Mouse (Mus musculus): ENCODE data around the gene Idh1. TPM values are rescaled to one million over a fixed set of nuclear protein-coding genes. Genes with fewer than 3 reads are reported as not detected.
"Not testable (repeated sequence)": the region's sequence is repeated elsewhere in the genome, so short reads cannot be mapped to it uniquely, and the experiment has no call there.

The Idh1 gene
- 465 and 481 TPM in 2 replicates for polyA plus RNA-seq (2015; fragmentation: Nextera tagmentation; extraction: Ambion mirVana)

DNA sequence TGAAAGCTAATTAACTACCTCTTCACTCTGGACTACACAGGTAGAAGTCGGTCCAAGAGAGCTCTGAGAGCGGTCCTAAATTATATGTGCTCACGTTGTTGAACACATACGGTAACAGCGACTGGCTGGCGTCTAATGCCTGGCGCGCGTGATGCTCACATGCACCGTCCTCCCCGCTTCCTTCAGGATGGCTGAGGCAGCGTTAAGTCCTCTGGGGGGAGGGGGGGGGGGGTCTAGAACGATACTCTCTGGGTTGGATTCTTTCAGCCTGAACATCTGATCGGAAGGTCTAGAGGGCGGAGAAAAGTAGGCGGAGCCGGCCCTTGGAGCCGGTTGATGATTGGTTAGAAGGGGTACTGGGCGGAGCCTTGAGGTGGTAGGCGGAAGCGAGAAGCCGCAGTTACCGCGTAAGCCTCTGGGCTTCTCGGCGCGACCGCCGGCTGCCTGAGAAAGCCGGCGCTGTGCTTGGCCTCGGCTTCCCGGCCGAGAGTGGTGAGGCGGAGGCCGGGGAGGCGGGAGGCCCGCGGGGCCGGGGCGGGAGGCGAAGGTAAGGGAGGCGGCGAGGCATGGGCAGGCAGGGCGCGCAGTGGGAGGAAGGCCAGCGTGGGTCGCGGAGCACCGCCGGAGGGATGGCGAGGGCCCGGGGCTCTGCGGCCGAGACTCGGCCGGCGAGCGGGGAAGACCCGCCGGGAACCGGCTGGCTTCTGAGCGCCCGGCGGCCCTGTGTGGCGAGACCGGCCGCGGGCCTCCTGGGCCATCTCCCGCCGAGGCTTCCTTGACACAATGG is at the start of gene Idh1, which contains the start of gene Pikfyve:
TSS of gene Idh1 (minus strand) at position 214 of the 787 bp plus-strand sequence.
TSS of gene Pikfyve (plus strand) at position 397 of the 787 bp plus-strand sequence.
- H3K4me2 ChIP-seq, result peak within 1 kb of the TSS; percentile 78
- no peaks in the 10 kb centered on the region for H3K9me3 ChIP-seq
- H3K9ac ChIP-seq, result peak within 1 kb of the TSS; percentile 82
- peak within 1 kb of the TSS; percentile 87 for H3K4me3 ChIP-seq
- no peaks in the 10 kb centered on the region for H3K27me3 ChIP-seq
- peaks cover 23% of the 10 kb centered on the region for H3K4me1 ChIP-seq (replicated peaks)
- no peaks in the 10 kb centered on the region for H3K36me3 ChIP-seq
- peak; percentile 100 for ATAC-seq (ENCODE audit: low FRiP score, low read depth)
- peak within 1 kb of the TSS; percentile 88 for H3K27ac ChIP-seq (replicated peaks)
- WGBS, result 3% methylated on average over 64 of the region's 71 CpGs

DNA sequence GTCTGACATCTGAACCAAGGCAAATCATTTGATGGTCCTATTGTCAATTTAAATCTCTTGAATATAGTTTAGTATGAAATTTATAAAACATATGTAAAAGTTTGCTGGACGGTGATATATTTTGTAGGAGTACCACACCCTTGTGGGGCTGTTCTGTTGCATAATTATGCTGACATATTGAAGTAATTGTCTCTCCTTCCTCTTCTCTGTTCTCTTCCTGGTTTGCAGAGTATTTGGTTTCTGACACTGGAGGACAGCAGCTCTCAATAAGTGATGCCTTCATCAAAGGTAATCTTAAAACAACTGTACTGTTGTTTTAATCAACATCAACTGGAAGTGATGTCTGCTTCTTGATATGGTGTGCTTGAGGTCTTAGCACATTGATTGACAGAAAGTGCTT is 44.3 kb upstream of the Idh1 start:
- WGBS, result 85% methylated on average over 1 of the region's 1 CpGs
- no peak overlapping the region for H3K9ac ChIP-seq
- no peak for ATAC-seq (ENCODE audit: low FRiP score, low read depth)
- H3K4me3 ChIP-seq, result no peak overlapping the region
- H3K36me3 ChIP-seq, result peaks cover 14% of the 10 kb centered on the region
- no peaks in the 10 kb centered on the region for H3K4me1 ChIP-seq (replicated peaks)
- no peaks in the 10 kb centered on the region for H3K9me3 ChIP-seq
- no peak overlapping the region for H3K4me2 ChIP-seq
- H3K27me3 ChIP-seq, result no peaks in the 10 kb centered on the region
- no peak overlapping the region for H3K27ac ChIP-seq (replicated peaks)

GRCm38 (mm10) chr1:65229768-65230167 is 43.5 kb upstream of the Idh1 start:
- not testable (repeated sequence) for ATAC-seq (ENCODE audit: low FRiP score, low read depth); H3K9me3 ChIP-seq; H3K4me1 ChIP-seq (replicated peaks); H3K36me3 ChIP-seq; H3K9ac ChIP-seq; H3K27ac ChIP-seq (replicated peaks); H3K4me3 ChIP-seq; H3K4me2 ChIP-seq; H3K27me3 ChIP-seq
- 94% methylated on average over 3 of the region's 3 CpGs for WGBS

- no peak overlapping the region for H3K27ac ChIP-seq (replicated peaks)
- WGBS, result 93% methylated on average over 2 of the region's 2 CpGs
- H3K9me3 ChIP-seq, result no peaks in the 10 kb centered on the region
- no peak for ATAC-seq (ENCODE audit: low FRiP score, low read depth)
- H3K4me3 ChIP-seq, result no peak overlapping the region
- H3K36me3 ChIP-seq, result peaks cover 17% of the 10 kb centered on the region
- H3K27me3 ChIP-seq, result no peaks in the 10 kb centered on the region
- H3K4me2 ChIP-seq, result no peak overlapping the region
- no peaks in the 10 kb centered on the region for H3K4me1 ChIP-seq (replicated peaks)
- H3K9ac ChIP-seq, result no peak overlapping the region
These were observed 41.4 kb upstream of the Idh1 start for GRCm38 (mm10) chr1:65227681-65228080.

DNA sequence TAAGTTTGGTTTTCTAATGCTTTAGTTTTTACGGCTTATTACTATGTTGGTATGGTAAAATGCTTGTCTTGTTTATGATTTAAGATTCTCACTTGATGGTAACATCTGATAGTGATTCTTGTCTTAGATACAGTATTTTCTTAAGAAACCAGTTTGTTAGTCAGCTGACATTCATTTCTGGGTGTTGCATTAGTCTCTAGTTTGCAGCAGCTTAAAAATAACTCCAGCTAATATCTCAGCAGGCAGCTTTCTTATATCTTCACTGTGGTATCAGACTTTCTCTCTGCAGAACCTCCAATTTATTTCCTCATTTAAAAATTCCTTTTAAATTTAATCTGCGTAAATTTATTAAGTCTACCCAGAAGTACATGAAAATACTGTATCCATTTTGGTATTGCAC is 37.4 kb upstream of the Idh1 start:
- WGBS, result 100% methylated on average over 2 of the region's 2 CpGs
- H3K9me3 ChIP-seq, result no peaks in the 10 kb centered on the region
- H3K4me2 ChIP-seq, result no peak overlapping the region
- no peak overlapping the region for H3K9ac ChIP-seq
- H3K4me1 ChIP-seq (replicated peaks), result no peaks in the 10 kb centered on the region
- no peaks in the 10 kb centered on the region for H3K27me3 ChIP-seq
- H3K36me3 ChIP-seq, result peaks cover 34% of the 10 kb centered on the region
- no peak overlapping the region for H3K27ac ChIP-seq (replicated peaks)
- no peak overlapping the region for H3K4me3 ChIP-seq
- ATAC-seq (ENCODE audit: low FRiP score, low read depth), result no peak

- no peak for ATAC-seq (ENCODE audit: low FRiP score, low read depth)
- H3K4me1 ChIP-seq (replicated peaks), result no peaks in the 10 kb centered on the region
- no peaks in the 10 kb centered on the region for H3K27me3 ChIP-seq
- no peaks in the 10 kb centered on the region for H3K9me3 ChIP-seq
- no peak overlapping the region for H3K27ac ChIP-seq (replicated peaks)
- H3K4me2 ChIP-seq, result no peak overlapping the region
- H3K36me3 ChIP-seq, result peaks cover 26% of the 10 kb centered on the region
- WGBS, result 98% methylated on average over 1 of the region's 1 CpGs
- no peak overlapping the region for H3K9ac ChIP-seq
- H3K4me3 ChIP-seq, result no peak overlapping the region
These were observed 31.7 kb upstream of the Idh1 start for GRCm38 (mm10) chr1:65217972-65218371.

- H3K27me3 ChIP-seq, result no peaks in the 10 kb centered on the region
- no peak overlapping the region for H3K27ac ChIP-seq (replicated peaks)
- H3K36me3 ChIP-seq, result peaks cover 23% of the 10 kb centered on the region
- no peak overlapping the region for H3K9ac ChIP-seq
- 90% methylated on average over 2 of the region's 2 CpGs for WGBS
- H3K4me1 ChIP-seq (replicated peaks), result no peaks in the 10 kb centered on the region
- H3K4me3 ChIP-seq, result no peak overlapping the region
- H3K4me2 ChIP-seq, result no peak overlapping the region
- H3K9me3 ChIP-seq, result no peaks in the 10 kb centered on the region
- ATAC-seq (ENCODE audit: low FRiP score, low read depth), result no peak
These were observed 31.3 kb upstream of the Idh1 start for GRCm38 (mm10) chr1:65217567-65217966.

DNA sequence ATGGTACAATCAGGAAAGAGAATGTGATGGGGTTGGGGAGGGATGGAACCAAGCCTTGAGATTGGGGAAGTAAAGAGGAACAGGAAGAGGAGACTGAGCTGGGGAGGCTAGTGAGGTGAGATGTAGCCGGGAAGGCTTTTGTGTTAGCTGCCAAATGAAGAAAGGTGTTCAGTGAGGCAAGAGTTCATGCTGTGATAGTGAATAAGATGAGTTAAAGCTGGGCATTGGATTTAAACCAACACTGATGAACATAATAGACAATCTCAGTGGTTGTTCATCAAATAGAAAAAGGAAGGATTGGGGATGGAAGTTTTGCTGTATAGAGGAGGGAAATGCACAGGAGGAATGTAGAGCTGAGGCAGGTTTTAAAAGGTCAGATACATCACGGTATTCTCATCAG is 26.9 kb upstream of the Idh1 start:
- Histone ChIP-seq H3K4me1 (replicated peaks) (no peaks in the 10 kb centered on the region), H3K4me2 (no peak overlapping the region), H3K4me3 (no peak overlapping the region), H3K27ac (replicated peaks) (no peak overlapping the region), H3K36me3 (peaks cover 36% of the 10 kb centered on the region), H3K9me3 (peaks cover 9% of the 10 kb centered on the region; the same call in 1 of the 2 replicates), H3K9ac (no peak overlapping the region), H3K27me3 (no peaks in the 10 kb centered on the region)
- WGBS, result 28% methylated on average over 2 of the region's 2 CpGs
- no peak for ATAC-seq (ENCODE audit: low FRiP score, low read depth)

DNA sequence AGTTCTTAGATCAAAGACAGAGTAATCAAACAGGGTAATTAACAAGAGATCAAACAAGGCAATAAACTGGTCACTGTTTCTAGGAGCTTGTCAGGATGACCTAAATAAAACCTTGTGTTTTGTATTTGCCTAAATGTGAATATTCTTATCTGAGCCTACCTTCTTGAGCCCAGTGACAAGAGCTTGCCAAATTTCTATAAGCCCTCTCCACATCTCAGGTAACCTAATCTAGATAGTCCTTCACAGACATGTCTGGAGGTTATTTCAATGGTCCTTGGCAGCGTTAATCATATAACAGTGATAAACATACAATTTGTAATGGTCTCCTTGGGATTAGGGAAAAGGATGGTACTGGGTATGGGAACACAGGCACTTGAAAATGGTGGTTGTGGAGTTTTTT is 18.0 kb upstream of the Idh1 start:
- Histone ChIP-seq H3K36me3 (peaks cover 55% of the 10 kb centered on the region), H3K4me1 (replicated peaks) (no peaks in the 10 kb centered on the region), H3K4me3 (no peak overlapping the region), H3K9ac (no peak overlapping the region), H3K27ac (replicated peaks) (no peak overlapping the region), H3K9me3 (no peaks in the 10 kb centered on the region), H3K4me2 (no peak overlapping the region), H3K27me3 (no peaks in the 10 kb centered on the region)
- ATAC-seq (ENCODE audit: low FRiP score, low read depth), result no peak
- 91% methylated on average over 1 of the region's 1 CpGs for WGBS

DNA sequence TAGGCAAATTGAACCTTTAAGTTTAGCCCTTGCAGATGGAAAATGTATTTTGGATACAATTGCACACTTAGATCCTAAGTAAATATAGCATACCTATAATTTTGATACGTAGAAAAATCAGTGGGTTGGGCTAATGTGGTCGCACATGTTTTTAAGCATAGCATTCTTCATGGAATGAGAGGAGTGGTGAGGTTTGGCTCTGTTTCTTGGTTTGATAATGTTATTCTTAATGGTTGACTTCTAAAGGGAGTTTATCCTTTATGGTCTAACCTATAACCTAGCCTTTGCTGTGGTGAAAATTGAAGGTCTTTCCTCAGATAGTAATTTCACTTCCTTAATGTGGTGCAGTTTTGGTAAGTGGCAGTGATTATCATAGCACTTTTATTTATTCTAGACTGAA is 12.6 kb upstream of the Idh1 start:
- H3K4me3 ChIP-seq, result no peak overlapping the region
- H3K4me1 ChIP-seq (replicated peaks), result no peaks in the 10 kb centered on the region
- H3K27me3 ChIP-seq, result no peaks in the 10 kb centered on the region
- H3K9ac ChIP-seq, result no peak overlapping the region
- WGBS, result 95% methylated on average over 2 of the region's 2 CpGs
- peaks cover 38% of the 10 kb centered on the region for H3K36me3 ChIP-seq
- H3K27ac ChIP-seq (replicated peaks), result no peak overlapping the region
- H3K9me3 ChIP-seq, result no peaks in the 10 kb centered on the region
- H3K4me2 ChIP-seq, result no peak overlapping the region
- no peak for ATAC-seq (ENCODE audit: low FRiP score, low read depth)

DNA sequence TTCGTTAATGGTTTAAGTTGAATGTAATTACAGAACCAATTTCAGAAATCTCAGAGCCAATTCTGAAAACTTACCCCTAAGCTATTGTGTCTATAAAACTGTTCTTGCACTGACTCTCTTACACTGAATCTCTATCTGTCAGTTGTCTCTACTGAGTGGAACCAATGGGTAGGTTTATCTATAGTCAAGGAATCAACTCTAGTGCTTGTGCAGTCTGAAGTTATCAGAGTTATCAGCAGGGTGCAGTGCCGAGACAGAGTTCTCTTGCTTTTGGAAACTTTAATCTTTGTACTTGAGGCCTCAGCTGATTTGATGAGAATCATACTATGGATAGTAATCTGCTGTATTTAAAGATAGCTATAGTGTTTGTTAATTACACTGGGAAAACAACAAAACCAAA is 12.1 kb upstream of the Idh1 start:
- no peak overlapping the region for H3K27ac ChIP-seq (replicated peaks)
- no peaks in the 10 kb centered on the region for H3K27me3 ChIP-seq
- H3K4me3 ChIP-seq, result no peak overlapping the region
- H3K4me2 ChIP-seq, result no peak overlapping the region
- WGBS, result 87% methylated on average over 2 of the region's 2 CpGs
- H3K4me1 ChIP-seq (replicated peaks), result no peaks in the 10 kb centered on the region
- no peaks in the 10 kb centered on the region for H3K9me3 ChIP-seq
- no peak overlapping the region for H3K9ac ChIP-seq
- H3K36me3 ChIP-seq, result peaks cover 35% of the 10 kb centered on the region
- no peak for ATAC-seq (ENCODE audit: low FRiP score, low read depth)

DNA sequence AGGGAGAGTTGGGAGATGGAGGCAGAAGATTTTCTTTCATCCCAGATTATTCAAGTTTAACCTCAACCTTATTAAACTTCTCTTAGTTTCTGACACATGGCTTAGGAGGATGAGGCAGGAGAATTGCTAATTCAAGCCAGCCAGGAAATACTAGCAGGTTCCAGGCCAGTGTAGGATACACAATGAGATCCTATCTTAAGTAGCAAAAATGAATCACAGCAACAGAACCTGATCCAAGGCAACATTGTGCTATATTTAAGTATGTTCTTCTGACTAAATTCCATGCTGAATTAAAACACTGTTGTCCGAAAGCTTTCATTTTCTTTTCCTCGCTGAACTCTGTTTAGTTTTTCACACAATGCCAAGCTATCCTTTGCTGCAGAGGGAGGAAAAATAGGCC is 6.9 kb upstream of the Idh1 start:
- H3K4me2 ChIP-seq, result no peak overlapping the region
- H3K9ac ChIP-seq, result no peak overlapping the region
- ATAC-seq (ENCODE audit: low FRiP score, low read depth), result no peak
- H3K4me1 ChIP-seq (replicated peaks), result peaks cover 6% of the 10 kb centered on the region; the same call in 1 of the 2 replicates
- H3K9me3 ChIP-seq, result no peaks in the 10 kb centered on the region
- peaks cover 29% of the 10 kb centered on the region for H3K36me3 ChIP-seq
- no peak overlapping the region for H3K4me3 ChIP-seq
- no peak overlapping the region for H3K27ac ChIP-seq (replicated peaks)
- no peaks in the 10 kb centered on the region for H3K27me3 ChIP-seq
- 97% methylated on average over 2 of the region's 2 CpGs for WGBS

DNA sequence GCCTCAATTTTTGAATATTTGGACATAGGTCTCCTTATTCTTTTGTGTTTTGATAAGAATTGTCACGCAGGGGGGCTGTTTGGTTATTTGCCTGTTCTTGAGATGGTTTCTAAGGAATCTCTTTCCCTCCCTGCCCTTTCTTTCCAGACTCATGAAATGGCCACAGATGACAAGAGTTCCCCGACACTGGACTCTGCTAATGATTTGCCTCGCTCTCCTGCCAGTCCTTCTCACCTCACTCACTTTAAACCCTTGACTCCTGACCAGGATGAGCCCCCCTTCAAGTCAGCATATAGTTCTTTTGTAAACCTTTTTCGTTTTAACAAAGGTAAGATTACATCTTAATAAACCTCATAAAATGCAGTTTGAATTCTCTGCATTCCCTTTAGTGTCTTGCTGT is 3.9 kb upstream of the Idh1 start:
- no peak overlapping the region for H3K9ac ChIP-seq
- 84% methylated on average over 4 of the region's 4 CpGs for WGBS
- no peaks in the 10 kb centered on the region for H3K9me3 ChIP-seq
- H3K4me1 ChIP-seq (replicated peaks), result peaks cover 23% of the 10 kb centered on the region
- no peaks in the 10 kb centered on the region for H3K27me3 ChIP-seq
- ATAC-seq (ENCODE audit: low FRiP score, low read depth), result no peak
- no peak overlapping the region for H3K27ac ChIP-seq (replicated peaks)
- no peak overlapping the region for H3K4me2 ChIP-seq
- no peak overlapping the region for H3K4me3 ChIP-seq
- peaks cover 9% of the 10 kb centered on the region for H3K36me3 ChIP-seq

Measured in hindbrain, embryonic 15.5 days (tissue).